Mouse (Mus musculus): ENCODE data around the gene Ackr3. TPM values are rescaled to one million over a fixed set of nuclear protein-coding genes. Genes with fewer than 3 reads are reported as not detected.

The Ackr3 gene
- polyA plus RNA-seq, 1 experiment from 2014 or later = 40.2 TPM

- no peak overlapping the region for H3K9ac ChIP-seq (ENCODE audit: low read length)
- H3K36me3 ChIP-seq (ENCODE audit: control insufficient read depth, insufficient read depth, low read length) = no peaks in the 10 kb centered on the region
- H3K27ac ChIP-seq (ENCODE audit: low read depth, low read length) = no peak overlapping the region
- H3K9me3 ChIP-seq (replicated peaks; ENCODE audit: control insufficient read depth, low read length) = no peaks in the 10 kb centered on the region
- no peaks in the 10 kb centered on the region for H3K4me1 ChIP-seq (ENCODE audit: control insufficient read depth, insufficient read depth, low read length)
- H3K4me3 ChIP-seq (ENCODE audit: low read depth, low read length) = no peak overlapping the region
- no peaks in the 10 kb centered on the region for H3K27me3 ChIP-seq (replicated peaks; ENCODE audit: control insufficient read depth, insufficient read depth, low read length)
- ATAC-seq (no peak), DNase-seq (ENCODE audit: low spot score) (no peak)
- 90% methylated on average over 16 of the region's 16 CpGs for WGBS
- no peak overlapping the region for H3K4me2 ChIP-seq (ENCODE audit: low read length)
These were observed 35.8 kb downstream of the Ackr3 start for GRCm38 (mm10) chr1:90239336-90240225.

DNA sequence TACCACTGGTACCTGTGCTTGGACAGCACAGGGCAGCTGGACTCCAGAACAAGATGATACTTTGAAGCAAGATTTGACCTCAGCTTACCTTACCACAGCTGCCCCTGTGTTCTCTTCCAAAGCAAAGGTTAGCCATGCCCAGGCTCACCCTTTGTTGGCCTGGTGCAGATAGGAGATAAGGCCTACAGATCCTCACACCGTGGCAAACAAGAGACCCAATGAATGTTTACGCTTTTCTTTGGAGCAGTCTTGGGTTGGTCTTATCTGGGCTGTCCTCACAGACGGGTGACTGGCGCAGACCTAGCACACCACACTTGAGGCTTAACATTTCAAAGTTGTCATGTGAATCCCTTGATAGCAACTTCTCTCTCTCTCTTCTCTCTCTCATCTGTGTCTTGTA, 36.5 kb downstream of the Ackr3 start:
- Histone ChIP-seq H3K36me3 (ENCODE audit: control insufficient read depth, insufficient read depth, low read length) (no peaks in the 10 kb centered on the region), H3K27me3 (replicated peaks; ENCODE audit: control insufficient read depth, insufficient read depth, low read length) (no peaks in the 10 kb centered on the region), H3K4me1 (ENCODE audit: control insufficient read depth, insufficient read depth, low read length) (no peaks in the 10 kb centered on the region), H3K4me2 (ENCODE audit: low read length) (no peak overlapping the region), H3K27ac (ENCODE audit: low read depth, low read length) (no peak overlapping the region), H3K4me3 (ENCODE audit: low read depth, low read length) (no peak overlapping the region), H3K9me3 (replicated peaks; ENCODE audit: control insufficient read depth, low read length) (no peaks in the 10 kb centered on the region), H3K9ac (ENCODE audit: low read length) (no peak overlapping the region)
- ATAC-seq (no peak), DNase-seq (ENCODE audit: low spot score) (no peak)
- 90% methylated on average over 4 of the region's 4 CpGs for WGBS

DNA sequence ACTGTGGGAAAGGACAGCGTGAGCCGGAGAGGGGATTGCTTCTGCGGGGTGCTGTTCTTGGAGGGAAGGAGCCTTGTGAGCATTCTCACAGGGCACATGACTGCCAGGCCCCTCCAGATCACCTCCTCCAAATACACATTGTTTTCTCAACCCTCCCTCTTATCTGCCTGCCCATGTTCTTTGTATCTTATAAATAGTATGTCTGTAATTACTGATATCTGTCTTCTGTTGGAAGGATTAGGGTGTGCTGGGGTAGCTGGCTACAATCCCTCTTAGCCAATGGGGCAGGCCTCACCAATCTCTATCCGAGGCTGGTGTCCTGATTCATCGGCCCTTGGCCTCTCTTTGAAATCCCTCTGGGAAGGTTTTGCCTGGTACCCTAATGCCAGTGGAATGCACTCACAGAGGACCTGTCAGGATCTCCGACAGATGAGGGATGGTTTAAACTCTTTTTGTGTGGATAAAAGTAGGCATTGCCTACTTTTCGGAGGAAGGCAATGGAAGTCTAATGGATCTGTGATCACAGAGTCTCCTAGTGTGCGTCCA, 38.7 kb downstream of the Ackr3 start:
- WGBS = 85% methylated on average over 8 of the region's 8 CpGs
- H3K4me2 ChIP-seq (ENCODE audit: low read length) = no peak overlapping the region
- H3K27me3 ChIP-seq (replicated peaks; ENCODE audit: control insufficient read depth, insufficient read depth, low read length) = no peaks in the 10 kb centered on the region
- H3K4me3 ChIP-seq (ENCODE audit: low read depth, low read length) = no peak overlapping the region
- ATAC-seq (no peak), DNase-seq (ENCODE audit: low spot score) (no peak)
- H3K4me1 ChIP-seq (ENCODE audit: control insufficient read depth, insufficient read depth, low read length) = no peaks in the 10 kb centered on the region
- H3K9ac ChIP-seq (ENCODE audit: low read length) = no peak overlapping the region
- no peaks in the 10 kb centered on the region for H3K9me3 ChIP-seq (replicated peaks; ENCODE audit: control insufficient read depth, low read length)
- H3K36me3 ChIP-seq (ENCODE audit: control insufficient read depth, insufficient read depth, low read length) = no peaks in the 10 kb centered on the region
- no peak overlapping the region for H3K27ac ChIP-seq (ENCODE audit: low read depth, low read length)

DNA sequence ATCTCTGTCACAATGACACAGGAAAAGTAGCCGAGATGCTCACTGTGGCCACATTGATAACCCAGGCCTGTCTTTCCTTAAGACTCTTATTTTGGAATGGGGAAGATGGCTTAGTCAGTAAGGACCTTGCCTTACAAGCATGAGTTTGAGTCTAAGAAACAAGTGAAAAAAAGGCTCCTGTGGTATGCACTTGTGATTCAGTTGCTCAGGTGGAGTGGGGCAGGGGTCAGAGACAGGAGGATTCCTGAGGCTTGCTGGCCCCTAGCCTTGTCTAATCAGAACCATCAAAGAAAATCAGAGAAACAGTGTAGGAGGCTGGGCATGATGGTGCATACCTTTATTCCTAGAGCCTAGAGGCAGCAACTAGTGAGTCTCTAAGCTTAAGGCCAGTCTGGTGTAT, 40.8 kb downstream of the Ackr3 start:
- H3K9me3 ChIP-seq (replicated peaks; ENCODE audit: control insufficient read depth, low read length) = no peaks in the 10 kb centered on the region
- H3K27me3 ChIP-seq (replicated peaks; ENCODE audit: control insufficient read depth, insufficient read depth, low read length) = no peaks in the 10 kb centered on the region
- no peaks in the 10 kb centered on the region; the same call in 1 of the 2 replicates for H3K4me1 ChIP-seq (ENCODE audit: control insufficient read depth, insufficient read depth, low read length)
- no peak overlapping the region for H3K4me3 ChIP-seq (ENCODE audit: low read depth, low read length)
- H3K36me3 ChIP-seq (ENCODE audit: control insufficient read depth, insufficient read depth, low read length) = no peaks in the 10 kb centered on the region
- no peak overlapping the region for H3K27ac ChIP-seq (ENCODE audit: low read depth, low read length)
- DNase-seq (ENCODE audit: low spot score) = no peak
- 96% methylated on average over 1 of the region's 1 CpGs for WGBS
- ATAC-seq = no peak
- H3K9ac ChIP-seq (ENCODE audit: low read length) = no peak overlapping the region
- H3K4me2 ChIP-seq (ENCODE audit: low read length) = no peak overlapping the region

DNA sequence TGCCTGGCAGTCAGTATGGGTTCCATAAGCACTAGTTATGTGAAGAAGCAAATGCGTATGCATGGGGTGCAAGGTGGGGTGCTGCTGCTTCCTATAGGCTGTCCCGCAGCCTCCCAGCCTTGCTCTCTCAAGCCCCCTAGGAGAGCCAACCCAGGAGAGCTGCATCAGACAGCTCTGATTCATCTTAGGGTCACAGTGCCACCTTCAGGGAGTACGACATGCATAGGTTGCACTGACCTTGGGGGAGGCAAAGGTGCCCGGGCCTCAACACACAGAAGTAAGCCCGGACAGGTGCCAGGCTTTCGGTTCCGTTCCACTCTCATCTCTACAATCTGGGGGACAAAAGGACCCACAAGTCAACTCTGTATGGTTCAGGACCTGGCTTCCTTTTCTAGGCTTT, 41.8 kb downstream of the Ackr3 start:
- Histone ChIP-seq H3K4me2 (ENCODE audit: low read length) (no peak overlapping the region), H3K27me3 (replicated peaks; ENCODE audit: control insufficient read depth, insufficient read depth, low read length) (no peaks in the 10 kb centered on the region), H3K27ac (ENCODE audit: low read depth, low read length) (no peak overlapping the region), H3K4me1 (ENCODE audit: control insufficient read depth, insufficient read depth, low read length) (peaks cover 2% of the 10 kb centered on the region; the same call in 1 of the 2 replicates), H3K4me3 (ENCODE audit: low read depth, low read length) (no peak overlapping the region), H3K36me3 (ENCODE audit: control insufficient read depth, insufficient read depth, low read length) (no peaks in the 10 kb centered on the region), H3K9me3 (replicated peaks; ENCODE audit: control insufficient read depth, low read length) (no peaks in the 10 kb centered on the region), H3K9ac (ENCODE audit: low read length) (no peak overlapping the region)
- 85% methylated on average over 7 of the region's 7 CpGs for WGBS
- no peak for DNase-seq (ENCODE audit: low spot score)
- no peak for ATAC-seq

DNA sequence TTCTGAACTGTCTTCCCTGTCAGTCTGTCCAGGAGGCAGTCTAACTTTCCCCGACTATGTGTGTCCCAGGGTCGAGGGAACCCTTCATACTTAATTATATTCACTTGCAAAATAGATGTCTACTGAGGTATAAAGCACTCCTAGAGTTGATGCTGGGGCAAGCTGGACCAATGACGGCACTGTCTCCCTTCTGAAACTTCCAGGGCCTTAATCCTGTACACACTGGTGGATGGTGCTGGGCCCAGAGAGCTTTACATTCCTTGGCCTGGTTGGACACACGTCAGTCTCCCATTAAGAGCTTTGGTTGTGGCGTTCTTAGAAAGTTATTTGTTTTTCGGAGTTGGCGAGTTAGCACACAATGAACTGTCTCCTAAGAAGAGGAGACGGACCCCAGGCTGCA, 42.3 kb downstream of the Ackr3 start:
- H3K4me2 ChIP-seq (ENCODE audit: low read length) = no peak overlapping the region
- ATAC-seq = no peak
- no peaks in the 10 kb centered on the region for H3K36me3 ChIP-seq (ENCODE audit: control insufficient read depth, insufficient read depth, low read length)
- DNase-seq (ENCODE audit: low spot score) = no peak
- peaks cover 4% of the 10 kb centered on the region; the same call in 1 of the 2 replicates for H3K4me1 ChIP-seq (ENCODE audit: control insufficient read depth, insufficient read depth, low read length)
- H3K27me3 ChIP-seq (replicated peaks; ENCODE audit: control insufficient read depth, insufficient read depth, low read length) = no peaks in the 10 kb centered on the region
- H3K27ac ChIP-seq (ENCODE audit: low read depth, low read length) = no peak overlapping the region
- H3K4me3 ChIP-seq (ENCODE audit: low read depth, low read length) = no peak overlapping the region
- H3K9ac ChIP-seq (ENCODE audit: low read length) = no peak overlapping the region
- WGBS = 41% methylated on average over 8 of the region's 8 CpGs
- H3K9me3 ChIP-seq (replicated peaks; ENCODE audit: control insufficient read depth, low read length) = no peaks in the 10 kb centered on the region

- Histone ChIP-seq H3K27ac (ENCODE audit: low read depth, low read length) (no peak overlapping the region), H3K9ac (ENCODE audit: low read length) (no peak overlapping the region), H3K36me3 (ENCODE audit: control insufficient read depth, insufficient read depth, low read length) (no peaks in the 10 kb centered on the region), H3K4me1 (ENCODE audit: control insufficient read depth, insufficient read depth, low read length) (peaks cover 11% of the 10 kb centered on the region; the same call in 1 of the 2 replicates), H3K4me2 (ENCODE audit: low read length) (no peak overlapping the region), H3K27me3 (replicated peaks; ENCODE audit: control insufficient read depth, insufficient read depth, low read length) (no peaks in the 10 kb centered on the region), H3K9me3 (replicated peaks; ENCODE audit: control insufficient read depth, low read length) (no peaks in the 10 kb centered on the region), H3K4me3 (ENCODE audit: low read depth, low read length) (no peak overlapping the region)
- WGBS = 61% methylated on average over 1 of the region's 1 CpGs
- ATAC-seq (no peak), DNase-seq (ENCODE audit: low spot score) (no peak)
These were observed 43.0 kb downstream of the Ackr3 start for GRCm38 (mm10) chr1:90246800-90247199.

- 78% methylated on average over 4 of the region's 4 CpGs for WGBS
- Histone ChIP-seq H3K27me3 (replicated peaks; ENCODE audit: control insufficient read depth, insufficient read depth, low read length) (no peaks in the 10 kb centered on the region), H3K4me1 (ENCODE audit: control insufficient read depth, insufficient read depth, low read length) (peaks cover 12% of the 10 kb centered on the region; the same call in 1 of the 2 replicates), H3K36me3 (ENCODE audit: control insufficient read depth, insufficient read depth, low read length) (no peaks in the 10 kb centered on the region), H3K9ac (ENCODE audit: low read length) (no peak overlapping the region), H3K9me3 (replicated peaks; ENCODE audit: control insufficient read depth, low read length) (no peaks in the 10 kb centered on the region), H3K4me2 (ENCODE audit: low read length) (no peak overlapping the region), H3K4me3 (ENCODE audit: low read depth, low read length) (no peak overlapping the region), H3K27ac (ENCODE audit: low read depth, low read length) (no peak overlapping the region)
- no peak for ATAC-seq
- DNase-seq (ENCODE audit: low spot score) = no peak
These were observed 43.5 kb downstream of the Ackr3 start for GRCm38 (mm10) chr1:90247234-90247633.

Measured in forebrain, embryonic 14.5 days (tissue).